ENCODE assay signal across 25 mouse cellular contexts in genomic region chr3:86461582-86461981, GRCm38 (mm10).
DNase-seq lines count a peak whose midpoint lies in the region; ATAC-seq and TF ChIP-seq lines count a peak whose summit lies in the region.
"Had no signal": no experiment of that assay in that cellular context is flagged by ENCODE, and none has a peak within 500 bp of the region (broad histone marks: within the 10 kb centered on the region; RNA-seq: fewer than 3 reads in every experiment).

No protein-coding gene starts in this region.

- H3K4me3 ChIP-seq in lung, postnatal 0 days (ENCODE audit: low read depth, low read length) = no peak overlapping the region
- H3K4me3 ChIP-seq: heart, embryonic 12.5 days; heart, embryonic 15.5 days; hindbrain, embryonic 10.5 days; hindbrain, embryonic 13.5 days had no signal

- no peaks in the 10 kb centered on the region for H3K9me3 ChIP-seq in lung, postnatal 0 days (ENCODE audit: low read length)
- H3K9me3 ChIP-seq: G1E; heart, embryonic 12.5 days; heart, embryonic 15.5 days; hindbrain, embryonic 10.5 days; hindbrain, embryonic 13.5 days had no signal

- H3K27ac ChIP-seq in lung, postnatal 0 days (ENCODE audit: low read length) = no peak overlapping the region
- H3K27ac ChIP-seq: heart, embryonic 15.5 days; hindbrain, embryonic 10.5 days; hindbrain, embryonic 13.5 days had no signal

- no peak for TF ChIP-seq CTCF in lung, postnatal 0 days (IDR thresholded peaks at IDR 0.05)
- TF ChIP-seq CTCF in Patski (IDR thresholded peaks at IDR 0.05) = no peak

- 0 out of 2 replicates have a peak, but pooled peaks have one; percentile 23 for TF ChIP-seq EP300 in lung, postnatal 0 days (IDR thresholded peaks at IDR 0.05)

- POLR2A ChIA-PET in Patski (lab: Charles Lee) = interaction anchor here (0.7 kb wide), 1 partner anchor 68 kb away, joined by 3 read pairs; no protein-coding TSS in a partner anchor

- CTCF ChIA-PET in Patski (lab: Charles Lee) = interaction anchor here (0.7 to 2.9 kb wide), 2 partner anchors 12 to 71 kb away, joined by 3 to 8 read pairs; no protein-coding TSS in a partner anchor

- no peak for DNase-seq in lung, postnatal 0 days (ENCODE audit: low spot score)
- no peak for DNase-seq in lung, postnatal 36 days
- peak; percentile 29 for DNase-seq in 416B (ENCODE audit: low read depth)
- DNase-seq in Patski (ENCODE audit: low read depth, low spot score) = no peak
- DNase-seq in naive thymus-derived CD4-positive, alpha-beta T cell, adult 2 months (ENCODE audit: low read depth) = peak; percentile 31
- no peak for DNase-seq in layer of hippocampus, adult 9-10 months (ENCODE audit: low spot score)
- DNase-seq in kidney, postnatal 25 days = no peak
- DNase-seq: adrenal gland, adult 8-10 months; adrenal gland, postnatal 36 days; cerebellum, adult 18-20 months; cerebellum, adult 9-10 months; cerebellum, postnatal 14 days; gastrocnemius, postnatal 25 days; heart, adult 18-20 months; heart, postnatal 10 days; heart, postnatal 36 days had no signal

- H3K27me3 ChIP-seq in lung, postnatal 0 days (replicated peaks; ENCODE audit: insufficient read depth, low read length) = no peaks in the 10 kb centered on the region
- no peaks in the 10 kb centered on the region for H3K27me3 ChIP-seq in Patski
- H3K27me3 ChIP-seq: CH12.LX; heart, embryonic 12.5 days; heart, embryonic 15.5 days; hindbrain, embryonic 13.5 days had no signal

- H3K4me1 ChIP-seq in lung, postnatal 0 days (ENCODE audit: insufficient read depth, low read depth, low read length) = no peaks in the 10 kb centered on the region
- H3K4me1 ChIP-seq: hindbrain, embryonic 10.5 days; hindbrain, embryonic 13.5 days had no signal

- in situ Hi-C loops in Patski (cut with MboI; ENCODE audit: low pct_unique_long_range_greater_than_20kb) = no loop called here

- 35% methylated on average over 3 of the region's 3 CpGs for WGBS in lung, postnatal 0 days

- ATAC-seq in lung, postnatal 0 days = no peak
- ATAC-seq in Patski = peak; percentile 64
- ATAC-seq: activated CD4-positive, CD25-positive, alpha-beta regulatory T cell, adult 4 months; forebrain, embryonic 14.5 days; hindbrain, embryonic 16.5 days had no signal

- no peak overlapping the region for H3K4me2 ChIP-seq in lung, postnatal 0 days (replicated peaks; ENCODE audit: low read depth, low read length)
- H3K4me2 ChIP-seq: heart, embryonic 12.5 days; heart, embryonic 15.5 days; hindbrain, embryonic 13.5 days had no signal

- no peaks in the 10 kb centered on the region for H3K36me3 ChIP-seq in lung, postnatal 0 days (ENCODE audit: insufficient read depth, low read length)
- H3K36me3 ChIP-seq: heart, embryonic 12.5 days; heart, embryonic 15.5 days; hindbrain, embryonic 10.5 days; hindbrain, embryonic 13.5 days had no signal

- no peak overlapping the region for H3K9ac ChIP-seq in lung, postnatal 0 days (replicated peaks; ENCODE audit: low read depth)
- H3K9ac ChIP-seq: heart, embryonic 12.5 days; heart, embryonic 15.5 days; hindbrain, embryonic 13.5 days had no signal

Comparison
In these comparisons a context has a peak if more than half of its experiments do, and no peak if none do; other contexts are left out.
1. DNase-seq: peak in 416B (single experiment) and naive thymus-derived CD4-positive, alpha-beta T cell, adult 2 months (single experiment); none in lung, postnatal 0 days (single experiment), lung, postnatal 36 days (single experiment), Patski (single experiment), layer of hippocampus, adult 9-10 months (single experiment) and kidney, postnatal 25 days (0 of 2).